Mouse (Mus musculus): ENCODE data around the gene Slit1.

DNA sequence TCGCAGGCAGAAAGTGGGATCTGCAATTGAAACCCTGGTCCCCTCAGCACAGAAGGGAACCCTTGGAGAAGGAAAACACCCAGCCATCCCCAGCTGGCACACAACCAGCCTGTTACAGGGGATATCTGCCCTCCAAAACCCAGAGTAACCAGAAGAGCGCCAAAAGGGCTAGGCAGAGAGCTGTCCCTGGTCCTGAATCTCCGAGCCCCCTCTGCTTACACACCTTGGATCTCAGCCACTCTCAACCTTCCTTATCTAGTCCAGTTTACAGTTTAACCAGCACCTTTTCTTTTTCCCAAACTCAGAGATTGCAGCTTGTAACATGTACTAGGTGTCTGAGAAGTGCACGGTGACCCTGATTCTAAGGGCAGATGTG lies 82.5 kb downstream of the Slit1 start:
- TF ChIP-seq CTCF (IDR thresholded peaks at IDR 0.05; ENCODE audit: control insufficient read depth, insufficient read depth, low read length) (0 out of 2 replicates have a peak, but pooled peaks have one; percentile 7), POLR2A (IDR thresholded peaks at IDR 0.05; ENCODE audit: borderline replicate concordance, control insufficient read depth, low read depth, low read length) (no peak)

Measured in bone marrow, adult 2 months (tissue).